Mouse (Mus musculus): Measurements from ENCODE around the gene Pbrm1.

The Pbrm1 gene

GRCm38 (mm10) chr14:31018860-31019291, at the start of gene Pbrm1, which contains the start of gene Gnl3:
Gene Pbrm1 (plus strand): TSS chr14:31019138.
Gene Gnl3 (minus strand): TSS chr14:31019152.
- peak; percentile 97 for DNase-seq (ENCODE audit: low read depth)

- DNase-seq (ENCODE audit: low read depth): no peak
These were observed 44.7 kb upstream of the Pbrm1 start for GRCm38 (mm10) chr14:30974204-30974603.

GRCm38 (mm10) chr14:30976222-30976621, 42.7 kb upstream of the Pbrm1 start:
- no peak for DNase-seq (ENCODE audit: low read depth)

- DNase-seq (ENCODE audit: low read depth): no peak
These were observed 22.5 kb upstream of the Pbrm1 start for GRCm38 (mm10) chr14:30996417-30996816.

GRCm38 (mm10) chr14:31000356-31000755, 18.6 kb upstream of the Pbrm1 start:
- DNase-seq (ENCODE audit: low read depth): no peak

- no peak for DNase-seq (ENCODE audit: low read depth)
These were observed 18.1 kb upstream of the Pbrm1 start for GRCm38 (mm10) chr14:31000816-31001306.

- peak; percentile 93 for DNase-seq (ENCODE audit: low read depth)
These were observed 17.4 kb upstream of the Pbrm1 start, which contains the start of the genes Glt8d1 and Spcs1 for GRCm38 (mm10) chr14:31001307-31002205. Gene Glt8d1 (plus strand): TSS chr14:31001400. Gene Spcs1 (minus strand): TSS chr14:31001672.

- DNase-seq (ENCODE audit: low read depth): no peak
These were observed 14.4 kb upstream of the Pbrm1 start for GRCm38 (mm10) chr14:31004527-31004926.

GRCm38 (mm10) chr14:31006779-31007178, 12.2 kb upstream of the Pbrm1 start:
- DNase-seq (ENCODE audit: low read depth): no peak

- DNase-seq (ENCODE audit: low read depth): no peak
These were observed 7.3 kb upstream of the Pbrm1 start for GRCm38 (mm10) chr14:31011588-31011987.

- no peak for DNase-seq (ENCODE audit: low read depth)
These were observed 5.0 kb upstream of the Pbrm1 start for GRCm38 (mm10) chr14:31013928-31014327.

- no peak for DNase-seq (ENCODE audit: low read depth)
These were observed 2.9 kb upstream of the Pbrm1 start for GRCm38 (mm10) chr14:31016063-31016462.

GRCm38 (mm10) chr14:31017854-31018253, 1.1 kb upstream of the Pbrm1 start:
- DNase-seq (ENCODE audit: low read depth): peak; percentile 66

GRCm38 (mm10) chr14:31019331-31020205, 630 bp downstream of the Pbrm1 start:
- peak; percentile 94 for DNase-seq (ENCODE audit: low read depth)

GRCm38 (mm10) chr14:31022579-31022978, 3.6 kb downstream of the Pbrm1 start:
- DNase-seq (ENCODE audit: low read depth): no peak

GRCm38 (mm10) chr14:31025785-31026184, 6.8 kb downstream of the Pbrm1 start:
- DNase-seq (ENCODE audit: low read depth): peak; percentile 66

- no peak for DNase-seq (ENCODE audit: low read depth)
These were observed 26.4 kb downstream of the Pbrm1 start for GRCm38 (mm10) chr14:31045296-31045695.

- no peak for DNase-seq (ENCODE audit: low read depth)
These were observed 26.9 kb downstream of the Pbrm1 start for GRCm38 (mm10) chr14:31045817-31046216.

- peak; percentile 42 for DNase-seq (ENCODE audit: low read depth)
These were observed 43.3 kb downstream of the Pbrm1 start for GRCm38 (mm10) chr14:31062277-31062676.

- no peak for DNase-seq (ENCODE audit: low read depth)
These were observed 50.3 kb downstream of the Pbrm1 start for GRCm38 (mm10) chr14:31069086-31069733.

GRCm38 (mm10) chr14:31078597-31079208, 59.8 kb downstream of the Pbrm1 start:
- no peak for DNase-seq (ENCODE audit: low read depth)

Data from induced T-regulatory cell, adult 2 months (primary cell).